Mouse (Mus musculus) embryonic facial prominence, embryonic 14.5 days (tissue): ENCODE measurements around the gene Chmp2b. TPM values are rescaled to one million over a fixed set of nuclear protein-coding genes. Genes with fewer than 3 reads are reported as not detected.

Experiments used
- ATAC-seq: fragments of 200-750 bp; cut with Nextera tagmentation; 2 replicates; pipeline ENCODE4 v1.8.0; 2017; ENCODE audit warnings: low read depth, moderate number of reproducible peaks, moderate TSS enrichment
- DNase-seq: peaks from one replicate; pipeline ENCODE4 v3.0.0-alpha.2; 2015; ENCODE audit warnings: low spot score
- H3K27ac ChIP-seq: fragments of 300-500 bp; sonication (generic); replicated peaks from 2 replicates; pipeline ENCODE4 v1.5.1; 2014; ENCODE audit warnings: low read depth, mild to moderate bottlenecking, low read length, moderate library complexity
- H3K27me3 ChIP-seq: fragments of 300-500 bp; sonication (generic); replicated peaks from 2 replicates; pipeline ENCODE4 v1.6.1; 2014; ENCODE audit warnings: low read length; ENCODE audit not compliant: control insufficient read depth, insufficient read depth
- H3K36me3 ChIP-seq: fragments of 300-500 bp; sonication (generic); 2 replicates; pipeline ENCODE4 v1.6.1; 2014; ENCODE audit warnings: low read length, mixed read lengths; ENCODE audit not compliant: control insufficient read depth, insufficient read depth
- H3K4me1 ChIP-seq: fragments of 300-500 bp; sonication (generic); 2 replicates; pipeline ENCODE4 v1.6.1; 2014; ENCODE audit warnings: antibody characterized with exemption, low read length; ENCODE audit not compliant: control insufficient read depth, insufficient read depth
- H3K4me2 ChIP-seq: fragments of 300-500 bp; sonication (generic); 2 replicates; pipeline ENCODE4 v1.6.1; 2014; ENCODE audit warnings: low read depth, mild to moderate bottlenecking, low read length, moderate library complexity, mixed read lengths
- H3K4me3 ChIP-seq: fragments of 300-500 bp; sonication (generic); 2 replicates; pipeline ENCODE4 v1.5.1; 2014; ENCODE audit warnings: low read depth, mild to moderate bottlenecking, low read length
- H3K9ac ChIP-seq: fragments of 300-500 bp; sonication (generic); 2 replicates; pipeline ENCODE4 v1.6.1; 2014; ENCODE audit warnings: low read depth, mild to moderate bottlenecking, low read length, moderate library complexity, mixed read lengths
- H3K9me3 ChIP-seq: fragments of 300-500 bp; sonication (generic); 2 replicates; pipeline ENCODE4 v1.6.1; 2016; ENCODE audit warnings: low read length; ENCODE audit not compliant: control insufficient read depth
- WGBS: fragments of 180-500 bp; shearing (Covaris S2); extraction: QIAGEN DNeasy Blood & Tissue Kit; methylation state at CpG from one replicate; pipeline ENCODE4 v1.1.7; 2014; 5-methylcytosine and 5-hydroxymethylcytosine counted together
- polyA plus RNA-seq: library from polyadenylated mRNA; unstranded; fragments of >200 nt; fragmentation: Nextera tagmentation; extraction: Ambion mirVana; gene quantifications from 2 replicates; pipeline ENCODE4 v1.2.1, GENCODE M21; 2014

Gene Chmp2b
- polyA plus RNA-seq, 1 experiment from 2014 or later = 95.3 TPM

- Histone ChIP-seq H3K4me1 (0 out of 2 replicates have a peak, but pooled peaks cover 4% of the 10 kb centered on the region), H3K36me3 (no peaks in the 10 kb centered on the region), H3K27ac (no peak overlapping the region), H3K4me3 (no peak overlapping the region), H3K4me2 (no peak overlapping the region), H3K9ac (no peak overlapping the region), H3K27me3 (no peaks in the 10 kb centered on the region), H3K9me3 (no peaks in the 10 kb centered on the region)
- WGBS = 71% methylated on average over 8 of the region's 8 CpGs
- ATAC-seq (no peak), DNase-seq (no peak)
Measured at GRCm38 (mm10) chr16:65564306-65564705, 1.8 kb upstream of the Chmp2b start.

DNA sequence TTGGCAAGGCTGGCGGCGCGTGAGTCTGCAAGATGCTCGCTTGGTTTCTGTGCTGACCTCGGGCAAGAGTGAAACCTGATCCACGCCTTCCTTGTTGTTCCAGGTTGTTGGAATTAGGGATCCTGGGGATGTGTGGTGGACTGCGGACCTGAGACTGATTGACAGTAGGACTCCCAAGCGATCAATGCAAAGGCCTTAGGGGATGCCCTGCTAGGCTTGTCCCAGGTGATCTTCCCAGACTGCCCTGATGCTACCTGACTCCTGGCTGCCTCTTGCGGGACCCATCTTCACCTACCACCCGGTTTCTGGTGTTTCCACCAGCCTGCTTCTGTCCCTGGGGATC is 309 bp upstream of the Chmp2b start:
- Histone ChIP-seq H3K4me2 (peak overlapping the region; percentile 75), H3K4me3 (peak overlapping the region; percentile 94), H3K4me1 (0 out of 2 replicates have a peak, but pooled peaks cover 4% of the 10 kb centered on the region), H3K27me3 (no peaks in the 10 kb centered on the region), H3K27ac (peak overlapping the region; percentile 75; the same call in 1 of the 2 replicates), H3K36me3 (no peaks in the 10 kb centered on the region), H3K9ac (peak overlapping the region; percentile 88), H3K9me3 (no peaks in the 10 kb centered on the region)
- peak; percentile 61 for ATAC-seq
- WGBS = 0% methylated on average over 10 of the region's 10 CpGs
- DNase-seq = peak; percentile 25

- Histone ChIP-seq H3K4me1 (0 out of 2 replicates have a peak, but pooled peaks cover 4% of the 10 kb centered on the region), H3K27ac (peak overlapping the region; percentile 75), H3K9me3 (no peaks in the 10 kb centered on the region), H3K36me3 (no peaks in the 10 kb centered on the region), H3K4me3 (peak overlapping the region; percentile 94), H3K9ac (peak overlapping the region; percentile 88), H3K27me3 (no peaks in the 10 kb centered on the region), H3K4me2 (peak overlapping the region; percentile 75)
- DNase-seq = peak; percentile 46
- 4% methylated on average over 8 of the region's 8 CpGs for WGBS
- peak; percentile 55; the same call in 1 of the 2 replicates for ATAC-seq
Measured at GRCm38 (mm10) chr16:65560996-65561962, 1.2 kb downstream of the Chmp2b start.

DNA sequence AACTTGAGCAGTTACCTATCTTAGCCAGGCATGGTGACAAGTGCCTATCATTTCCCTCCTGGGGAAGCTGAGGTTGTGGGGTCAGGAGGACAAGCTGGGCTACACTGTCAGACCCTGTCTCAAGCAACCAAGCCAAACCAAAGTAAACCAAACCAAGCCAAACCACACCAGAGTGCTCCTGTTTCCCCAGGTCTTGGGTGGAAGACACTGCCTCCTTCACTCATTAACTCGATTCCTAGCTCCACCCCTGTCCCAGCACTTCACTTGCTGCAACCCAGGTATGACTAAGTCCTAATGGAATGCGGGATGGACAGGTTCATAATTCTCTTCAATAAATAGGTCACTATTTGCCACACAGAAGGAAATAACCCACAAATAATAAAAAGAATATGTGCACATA is 2.9 kb downstream of the Chmp2b start:
- no peaks in the 10 kb centered on the region for H3K27me3 ChIP-seq
- no peaks in the 10 kb centered on the region for H3K9me3 ChIP-seq
- no peak overlapping the region for H3K9ac ChIP-seq
- H3K4me3 ChIP-seq = no peak overlapping the region
- H3K27ac ChIP-seq = no peak overlapping the region
- no peaks in the 10 kb centered on the region for H3K36me3 ChIP-seq
- H3K4me1 ChIP-seq = 0 out of 2 replicates have a peak, but pooled peaks cover 4% of the 10 kb centered on the region
- no peak for DNase-seq
- 77% methylated on average over 2 of the region's 2 CpGs for WGBS
- H3K4me2 ChIP-seq = no peak overlapping the region
- ATAC-seq = no peak

DNA sequence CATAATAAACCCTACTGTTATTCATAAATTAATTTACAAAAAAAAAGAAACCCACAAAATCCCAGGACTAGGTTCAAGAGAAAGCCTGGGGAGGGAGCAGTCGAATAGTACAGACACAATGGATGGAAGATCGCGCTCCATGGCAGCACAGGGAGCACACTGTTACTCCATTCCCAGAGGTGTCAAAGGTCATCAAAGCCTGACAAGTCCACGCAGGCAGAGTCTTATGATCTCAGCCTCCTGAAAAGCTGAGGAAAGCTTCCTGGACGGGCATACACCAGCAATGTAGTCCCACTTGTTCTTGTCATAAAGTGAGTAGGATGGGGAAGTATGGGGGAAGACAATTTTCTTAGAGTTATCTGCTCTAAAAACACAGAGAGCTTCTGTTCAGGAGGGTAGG is 5.2 kb downstream of the Chmp2b start:
- no peak for DNase-seq
- 64% methylated on average over 5 of the region's 5 CpGs for WGBS

DNA sequence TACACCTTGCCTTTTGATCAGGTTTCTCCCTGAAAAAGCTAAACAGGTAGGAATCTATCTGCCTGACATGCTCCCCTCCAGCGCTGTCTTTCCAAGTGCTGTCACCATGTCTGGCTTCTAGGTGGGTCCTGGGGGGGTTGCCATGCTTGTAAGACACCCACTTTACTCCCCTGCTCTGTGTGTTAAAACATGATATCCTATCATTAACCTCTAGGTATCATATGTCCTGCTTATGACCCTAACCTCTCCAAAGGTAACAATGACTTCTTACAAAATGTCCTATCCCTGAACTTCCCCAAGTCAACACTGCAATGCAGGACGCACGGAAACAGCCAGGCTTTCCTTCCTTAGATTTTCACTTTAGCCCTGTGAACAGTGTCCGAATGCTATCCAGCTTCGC is 8.3 kb downstream of the Chmp2b start:
- Histone ChIP-seq H3K9me3 (no peaks in the 10 kb centered on the region), H3K27me3 (no peaks in the 10 kb centered on the region), H3K27ac (no peak overlapping the region), H3K36me3 (0 out of 2 replicates have a peak, but pooled peaks cover 9% of the 10 kb centered on the region), H3K4me2 (no peak overlapping the region), H3K4me1 (no peaks in the 10 kb centered on the region), H3K9ac (no peak overlapping the region), H3K4me3 (no peak overlapping the region)
- 79% methylated on average over 5 of the region's 5 CpGs for WGBS
- DNase-seq = no peak
- no peak for ATAC-seq

More for the DNA sequence above, 5.2 kb downstream of the Chmp2b start:
- Histone ChIP-seq H3K27ac (no peak overlapping the region), H3K9ac (no peak overlapping the region), H3K4me3 (no peak overlapping the region), H3K36me3 (no peaks in the 10 kb centered on the region), H3K9me3 (no peaks in the 10 kb centered on the region), H3K4me1 (0 out of 2 replicates have a peak, but pooled peaks cover 4% of the 10 kb centered on the region), H3K27me3 (no peaks in the 10 kb centered on the region), H3K4me2 (no peak overlapping the region)
- ATAC-seq = no peak

- no peaks in the 10 kb centered on the region for H3K27me3 ChIP-seq
- peaks cover 18% of the 10 kb centered on the region; the same call in 1 of the 2 replicates for H3K36me3 ChIP-seq
- ATAC-seq (no peak), DNase-seq (no peak)
- H3K27ac ChIP-seq = no peak overlapping the region
- H3K4me1 ChIP-seq = no peaks in the 10 kb centered on the region
- H3K9ac ChIP-seq = no peak overlapping the region
- H3K4me3 ChIP-seq = no peak overlapping the region
- no peaks in the 10 kb centered on the region for H3K9me3 ChIP-seq
- 59% methylated on average over 13 of the region's 13 CpGs for WGBS
- H3K4me2 ChIP-seq = no peak overlapping the region
Measured at GRCm38 (mm10) chr16:65550814-65551213, 11.7 kb downstream of the Chmp2b start.

- ATAC-seq = no peak
- Histone ChIP-seq H3K4me3 (no peak overlapping the region), H3K4me2 (no peak overlapping the region), H3K4me1 (no peaks in the 10 kb centered on the region), H3K36me3 (peaks cover 36% of the 10 kb centered on the region), H3K9ac (no peak overlapping the region), H3K27ac (no peak overlapping the region), H3K9me3 (no peaks in the 10 kb centered on the region), H3K27me3 (no peaks in the 10 kb centered on the region)
- no peak for DNase-seq
- 85% methylated on average over 7 of the region's 7 CpGs for WGBS
Measured at GRCm38 (mm10) chr16:65548960-65549359, 13.6 kb downstream of the Chmp2b start.
